Mouse (Mus musculus) embryo, embryonic 11.5 days (tissue): ENCODE measurements around the gene Pak1ip1.

Experiments
- DNase-seq: peaks from one replicate; pipeline ENCODE4 v3.0.0-alpha.2; 2012; ENCODE audit warnings: low read depth, low spot score

Gene Pak1ip1

DNA sequence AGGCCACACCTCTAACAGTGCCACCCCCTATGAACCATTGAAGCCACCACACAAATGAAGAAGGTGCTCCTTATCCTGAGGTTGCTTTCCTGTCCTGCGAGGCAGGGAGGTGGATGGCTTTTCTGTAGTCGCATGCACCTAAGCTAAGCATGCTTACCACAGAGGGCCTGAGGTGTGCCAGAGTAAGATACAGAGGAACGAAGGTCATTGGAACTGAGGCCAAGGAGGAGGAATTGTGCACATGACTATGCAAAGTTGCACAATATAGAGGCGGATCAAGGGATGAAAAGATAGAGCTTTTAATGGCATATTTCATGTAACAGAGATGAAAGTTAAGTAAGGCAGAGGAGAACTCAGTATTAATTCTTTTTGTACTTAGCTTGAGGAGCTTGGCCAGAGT lies 5.4 kb downstream of the Pak1ip1 start:
- DNase-seq, result no peak

DNA sequence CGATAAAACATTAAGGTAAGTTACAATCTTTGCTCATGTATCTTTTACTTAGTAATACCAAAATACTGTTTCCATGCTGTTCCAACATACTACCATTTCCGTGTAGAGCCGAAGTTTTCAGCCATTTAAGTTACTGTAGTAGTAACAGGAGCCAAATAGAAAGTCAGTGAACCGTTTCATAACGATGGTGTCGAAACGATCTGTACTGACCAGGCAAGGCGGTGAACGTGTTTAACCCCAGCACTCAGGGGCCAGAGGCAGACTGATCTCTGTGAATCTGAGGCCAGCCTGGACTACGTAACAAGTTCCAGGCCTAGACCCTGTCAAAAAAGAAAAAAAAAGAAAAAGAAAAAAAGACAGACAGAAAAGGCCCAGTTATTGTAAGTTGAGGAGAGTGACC lies 7.4 kb downstream of the Pak1ip1 start:
- no peak for DNase-seq

DNA sequence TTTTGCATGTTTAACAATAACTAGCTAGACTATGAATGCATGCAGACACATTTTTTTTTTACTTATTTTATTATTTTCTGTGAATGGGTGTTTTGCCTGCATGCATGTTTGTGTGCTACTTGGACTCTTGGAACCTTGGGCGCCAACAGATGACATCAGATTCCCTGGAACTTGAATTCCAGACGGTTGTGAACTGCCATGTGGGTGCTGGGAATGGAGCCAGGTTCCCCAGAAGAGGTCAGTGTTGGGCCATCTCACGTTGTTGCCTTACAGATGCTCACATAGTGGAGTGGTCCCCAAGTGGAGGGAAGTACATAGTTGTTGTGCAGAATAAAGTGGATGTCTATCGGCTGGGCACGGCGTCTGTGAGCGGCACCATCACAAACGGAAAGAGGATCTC lies 8.1 kb downstream of the Pak1ip1 start:
- no peak for DNase-seq

DNA sequence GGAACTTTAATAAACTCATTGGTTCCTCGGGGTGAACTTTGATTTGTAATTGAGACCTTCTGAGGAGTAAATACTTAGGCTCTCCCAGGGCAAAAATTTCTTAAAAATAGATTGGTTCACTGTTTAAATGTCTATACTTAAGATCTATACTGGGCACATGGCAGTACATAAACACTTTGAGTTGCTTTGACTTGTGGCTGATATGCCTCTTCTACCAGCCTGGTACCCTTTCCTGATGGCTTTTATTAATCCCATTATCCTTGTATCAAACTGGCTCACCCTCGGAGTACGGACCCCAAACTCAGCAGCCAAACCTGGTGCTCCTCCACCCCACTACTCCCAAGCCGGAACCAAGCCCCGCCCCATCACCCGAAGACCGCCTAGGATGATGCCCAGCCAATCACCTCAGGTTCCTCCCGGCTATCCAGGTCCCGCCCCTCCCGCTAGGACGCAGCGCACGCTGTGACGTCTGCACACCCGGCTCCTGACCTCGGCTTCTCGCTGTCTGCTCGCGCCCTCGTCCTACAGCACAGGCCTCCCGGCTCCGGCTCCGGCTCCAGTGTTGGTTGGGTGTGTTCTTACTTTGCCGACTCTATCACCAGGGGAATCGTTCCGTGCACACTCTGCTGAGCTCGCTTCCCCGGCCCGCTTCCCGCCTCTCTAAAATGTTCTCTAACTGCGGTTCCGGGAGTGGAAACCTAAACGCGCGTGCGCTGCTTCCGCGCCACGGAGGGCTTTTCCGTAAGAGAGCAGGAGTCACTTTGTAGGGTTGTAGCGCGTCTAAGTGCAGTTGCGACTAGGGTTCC lies 15.2 kb downstream of the Pak1ip1 start, which contains the start of gene Tmem14c:
Gene Tmem14c (plus strand): TSS at position 464 of the 806 bp plus-strand sequence.
- peak; percentile 86 for DNase-seq

DNA sequence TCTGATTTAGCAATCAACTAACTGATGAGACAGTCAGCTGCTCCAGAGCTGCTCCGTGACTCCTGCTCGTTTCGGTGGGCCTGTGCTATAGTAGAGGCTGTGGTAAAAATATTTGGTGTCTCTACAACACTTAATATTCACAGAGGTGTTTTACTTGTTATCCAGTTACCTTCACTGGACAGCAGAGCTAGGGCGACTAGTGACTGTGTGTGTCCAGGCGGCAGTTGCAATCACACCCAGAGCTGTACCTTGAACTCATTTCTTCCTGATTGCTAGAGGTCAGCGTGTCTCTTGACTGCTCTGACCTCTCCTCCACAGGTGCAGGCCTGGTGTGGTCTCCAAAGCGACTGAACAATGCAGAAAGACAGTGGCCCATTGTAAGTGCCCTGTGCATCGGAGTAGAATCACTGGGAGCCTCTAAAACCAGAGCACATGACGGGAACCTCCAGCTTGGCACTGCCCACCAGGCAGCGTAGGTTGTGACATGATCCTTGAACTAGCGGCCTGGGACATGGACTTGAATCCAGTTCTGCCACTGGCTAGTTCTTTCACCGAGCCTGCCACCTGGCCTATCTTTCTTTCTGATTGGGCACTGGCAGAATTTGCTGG lies 16.1 kb downstream of the Pak1ip1 start:
- DNase-seq, result no peak

DNA sequence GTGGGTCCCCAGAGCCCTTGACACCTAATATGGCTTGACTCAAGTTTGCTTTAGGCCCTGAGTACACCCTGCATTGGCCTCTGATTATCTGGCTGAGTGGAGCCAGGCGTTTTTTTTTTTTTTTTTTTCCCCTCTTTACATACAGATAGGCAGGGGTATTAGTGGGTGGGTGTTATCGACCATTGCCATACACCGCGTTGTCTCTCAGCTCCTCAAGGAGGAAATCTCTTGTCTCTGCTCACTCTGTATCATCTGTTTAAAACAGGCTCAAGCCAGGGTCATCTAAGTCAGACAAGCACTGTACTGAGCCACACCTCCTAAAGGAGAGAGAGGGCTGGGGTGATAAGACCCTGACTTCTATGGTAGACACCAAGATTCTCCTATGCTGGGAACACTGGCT lies 17.0 kb downstream of the Pak1ip1 start:
- DNase-seq, result no peak

DNA sequence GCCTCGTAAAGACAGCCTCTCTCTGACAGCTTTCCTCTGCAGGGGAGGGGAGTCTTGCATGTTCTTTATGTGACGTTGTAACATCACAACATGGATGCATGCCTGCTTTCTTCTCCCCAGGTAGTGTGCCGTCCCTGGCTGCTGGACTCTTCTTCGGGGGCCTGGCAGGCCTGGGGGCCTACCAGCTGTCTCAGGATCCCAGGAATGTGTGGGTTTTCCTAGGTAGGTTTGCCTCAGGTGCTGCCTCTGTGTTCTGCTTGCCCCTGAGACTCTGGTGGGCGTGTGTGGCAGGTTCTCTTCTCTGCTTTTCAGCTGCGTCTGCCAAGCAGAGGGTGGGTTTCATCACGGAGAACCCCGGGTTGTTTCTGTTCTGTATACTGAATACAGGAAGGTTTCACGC lies 17.4 kb downstream of the Pak1ip1 start:
- DNase-seq, result no peak

DNA sequence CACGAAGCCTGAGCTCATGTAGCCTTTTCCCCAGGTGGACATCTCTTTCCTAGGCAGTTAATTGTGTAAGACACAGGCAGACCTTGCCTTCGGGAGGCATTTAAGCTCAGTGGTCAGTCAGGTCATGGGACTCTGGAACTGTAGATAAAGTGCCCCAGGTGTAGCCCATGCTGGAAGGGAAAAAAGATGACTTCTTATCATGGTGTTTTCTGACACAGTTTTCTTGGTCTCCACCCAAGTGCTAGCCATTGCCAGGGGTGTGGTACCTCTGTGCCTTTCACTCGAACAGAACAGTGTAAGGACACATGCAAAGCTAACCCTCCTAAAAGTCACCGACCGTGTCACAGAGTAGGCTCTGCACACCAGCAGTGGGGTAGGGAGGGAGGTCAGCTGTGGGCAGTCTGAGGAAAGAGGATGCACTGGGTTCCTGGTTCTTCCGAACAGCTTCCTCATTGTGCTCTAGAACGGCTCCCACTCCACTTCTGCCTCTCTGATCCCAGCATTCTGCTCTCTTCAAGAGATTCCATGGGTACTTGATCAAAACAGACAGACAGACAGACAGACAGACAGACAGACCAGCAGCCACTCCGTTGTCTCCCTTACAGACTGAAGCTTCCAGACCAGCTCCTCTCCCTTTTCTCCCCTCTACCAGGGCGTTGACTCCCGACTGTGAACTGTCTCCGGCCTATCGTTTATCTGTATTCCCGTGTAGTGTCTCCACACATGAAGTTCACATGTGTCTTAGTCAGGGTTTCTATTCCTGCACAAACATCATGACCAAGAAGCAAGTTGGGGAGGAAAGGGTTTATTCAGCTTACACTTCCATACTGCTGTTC lies 18.2 kb downstream of the Pak1ip1 start:
- no peak for DNase-seq

DNA sequence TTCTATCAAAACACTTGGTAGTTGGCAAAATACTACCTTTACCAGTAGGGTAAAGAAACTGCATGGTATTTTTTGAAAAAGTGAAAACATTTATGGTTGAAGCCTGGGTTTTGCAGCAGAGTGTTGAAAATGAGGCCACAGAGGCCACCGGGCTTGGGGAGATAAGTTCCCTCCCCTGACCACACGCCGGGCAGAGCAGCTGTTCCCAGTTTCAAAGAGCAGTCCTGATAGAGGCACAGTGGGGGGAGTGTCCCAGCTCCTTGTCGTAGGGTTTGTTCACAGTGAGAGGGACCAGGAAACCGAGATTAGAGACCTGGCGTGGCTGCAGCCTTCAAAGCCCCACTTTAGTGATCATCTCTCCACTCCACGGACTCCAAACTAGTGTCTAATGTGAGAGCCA lies 19.7 kb downstream of the Pak1ip1 start:
- no peak for DNase-seq

DNA sequence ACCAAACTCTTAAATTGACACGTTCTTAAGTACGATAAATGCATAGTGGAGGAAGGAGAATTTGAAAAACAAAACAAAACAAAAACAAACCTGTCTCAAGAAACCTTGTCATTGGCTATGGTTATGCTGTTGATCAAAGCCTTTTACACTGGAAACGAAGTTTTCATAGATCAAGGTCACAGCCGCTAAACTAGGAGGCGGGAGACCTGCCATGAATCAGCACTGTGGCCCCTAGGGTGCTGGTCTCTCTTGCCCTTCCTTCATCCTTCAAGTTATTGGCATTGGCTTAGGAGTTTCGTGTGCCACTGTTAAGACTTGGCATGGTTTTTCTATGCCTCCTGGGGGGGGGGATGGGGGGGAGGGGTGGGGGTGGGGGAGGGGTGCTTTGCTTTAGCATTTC lies 20.8 kb downstream of the Pak1ip1 start:
- DNase-seq, result no peak

DNA sequence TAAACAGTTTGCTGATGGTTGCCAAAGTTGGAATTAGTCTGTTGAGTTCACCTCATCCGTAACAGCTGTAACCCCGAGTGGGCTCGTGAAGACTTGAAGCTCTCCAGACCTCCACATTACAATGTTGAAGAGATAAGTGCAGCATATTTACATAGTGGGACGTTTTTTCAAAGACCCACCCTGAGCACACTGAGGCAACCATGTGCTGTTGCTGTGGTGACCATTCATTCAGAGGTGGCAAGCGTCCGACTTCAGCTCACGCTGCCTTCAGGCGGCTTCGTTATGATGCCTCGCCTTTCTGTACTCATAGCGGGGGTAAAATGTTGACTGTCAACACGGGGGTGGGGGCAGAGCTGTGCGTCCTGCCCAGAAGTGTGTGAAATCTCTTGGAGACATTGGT lies 21.3 kb downstream of the Pak1ip1 start:
- DNase-seq, result no peak

DNA sequence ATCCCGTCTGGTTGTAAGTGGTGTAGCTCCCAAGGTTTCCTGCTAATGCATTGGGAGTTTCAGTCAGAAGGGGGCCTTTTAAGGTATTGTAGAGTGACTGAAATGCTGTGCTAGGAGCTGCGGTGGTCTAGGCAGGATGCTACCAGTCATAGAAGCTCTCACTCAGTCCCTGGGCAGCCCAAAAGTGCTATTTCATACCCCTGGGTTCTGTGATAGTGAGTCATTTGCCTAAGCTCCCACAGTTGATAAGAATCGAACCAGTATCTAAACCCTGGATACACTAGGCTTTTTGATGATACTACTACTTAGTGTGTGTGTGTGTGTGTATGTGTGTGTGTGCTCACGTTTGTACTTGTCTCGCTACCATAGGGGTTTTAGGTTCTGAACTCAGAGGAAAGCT lies 29.3 kb downstream of the Pak1ip1 start:
- no peak for DNase-seq

DNA sequence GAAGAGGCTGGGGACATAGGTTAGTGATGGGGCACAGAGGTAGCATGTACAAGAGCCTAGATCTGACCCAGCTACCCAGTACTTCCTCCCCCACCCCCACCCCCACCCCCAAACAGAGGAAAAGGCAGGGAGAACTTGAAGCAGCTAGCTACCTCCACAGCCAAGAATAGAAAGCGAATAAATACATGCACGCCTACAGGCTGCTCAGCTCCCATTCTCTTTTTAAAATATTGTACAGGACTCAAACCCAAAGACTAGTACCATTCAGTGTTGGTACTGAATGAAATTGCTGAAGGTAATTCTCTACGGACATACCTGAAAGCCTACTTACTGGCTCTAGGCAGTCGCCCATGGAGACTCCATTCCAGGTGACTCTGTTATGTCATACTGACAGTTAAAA lies 41.7 kb downstream of the Pak1ip1 start:
- no peak for DNase-seq

DNA sequence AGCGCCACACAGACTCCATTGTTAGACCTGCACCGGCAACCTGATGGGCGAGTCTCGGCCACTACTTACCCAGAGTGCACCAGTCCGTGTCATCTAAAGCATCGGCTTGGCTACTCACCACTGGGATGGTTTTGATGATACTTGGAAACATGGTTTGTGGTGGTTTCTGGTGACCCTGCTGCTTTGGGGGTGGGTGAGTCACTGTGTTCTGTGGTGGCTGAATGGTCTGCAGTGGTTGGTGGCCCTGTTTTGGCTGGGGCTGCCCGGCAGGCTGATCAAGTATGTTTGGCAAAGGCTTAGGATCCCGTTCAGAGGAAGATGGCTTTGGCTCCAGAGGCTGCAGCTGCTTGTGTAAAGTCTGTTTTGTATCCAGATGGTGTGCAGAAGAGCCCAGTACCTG lies 45.1 kb downstream of the Pak1ip1 start:
- DNase-seq, result no peak

DNA sequence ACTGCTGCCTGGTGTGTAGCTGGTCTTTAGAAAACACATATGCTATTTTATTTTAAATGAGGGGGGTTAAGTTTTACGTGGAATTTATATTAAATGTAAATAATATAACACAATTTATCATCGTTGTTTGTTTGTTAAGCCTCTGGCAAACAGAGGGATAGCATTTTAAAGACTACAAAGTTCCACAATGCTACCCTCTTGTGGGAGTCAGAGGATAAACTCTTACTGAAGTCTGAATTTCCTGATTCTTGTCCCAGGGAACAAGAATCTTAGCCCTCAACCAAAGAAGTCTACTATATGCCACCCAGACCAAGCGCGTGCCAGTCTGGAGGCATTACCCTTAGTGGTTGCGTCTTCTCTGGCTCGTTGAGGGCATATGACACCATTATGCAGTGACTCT lies 46.5 kb downstream of the Pak1ip1 start:
- no peak for DNase-seq

DNA sequence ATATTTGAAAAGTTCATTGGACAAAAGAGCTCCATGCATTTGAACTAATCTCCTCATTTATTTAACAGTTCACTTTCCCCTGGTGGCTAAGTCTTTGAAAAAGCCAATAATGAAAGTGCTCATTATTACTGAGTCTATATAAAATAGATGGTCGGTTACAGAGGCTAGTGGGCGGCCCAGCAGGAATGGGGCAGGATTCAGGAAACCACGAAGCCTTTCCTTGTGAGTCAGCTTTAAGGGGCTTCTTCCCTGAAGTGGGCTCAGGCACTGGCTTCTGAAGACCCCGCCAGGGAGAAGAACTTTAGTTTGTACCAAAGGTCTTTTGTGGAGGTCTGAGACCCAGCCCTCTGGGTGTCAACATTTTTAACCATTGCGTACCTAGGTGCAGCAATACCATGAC lies 51.1 kb downstream of the Pak1ip1 start:
- no peak for DNase-seq
